Mouse (Mus musculus): ENCODE measurements around the gene Fgfr2.
"Not testable (repeated sequence)": the region's sequence is repeated elsewhere in the genome, so short reads cannot be mapped to it uniquely, and the experiment has no call there.

Fgfr2 gene

DNA sequence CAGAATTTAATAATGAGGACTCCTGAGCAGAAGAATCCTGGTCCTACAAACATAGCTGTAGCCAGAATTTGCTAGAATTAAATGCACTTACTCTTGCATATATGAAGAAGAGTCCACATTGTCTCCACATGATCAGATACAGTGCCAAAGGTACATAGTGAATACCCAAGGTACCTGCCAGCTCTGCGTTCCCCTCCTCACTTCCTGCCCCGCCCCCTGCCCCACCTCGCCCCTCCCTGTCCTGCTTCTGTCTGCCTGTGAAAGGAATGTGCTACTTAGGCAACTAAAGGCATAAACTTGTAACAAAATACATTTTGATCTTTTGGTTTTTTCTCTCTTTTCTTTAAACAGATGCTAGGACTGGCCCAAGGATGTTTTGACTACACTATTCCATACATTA lies 1686.1 kb downstream of the Fgfr2 start:
- no peak for DNase-seq (ENCODE audit: low spot score)

DNA sequence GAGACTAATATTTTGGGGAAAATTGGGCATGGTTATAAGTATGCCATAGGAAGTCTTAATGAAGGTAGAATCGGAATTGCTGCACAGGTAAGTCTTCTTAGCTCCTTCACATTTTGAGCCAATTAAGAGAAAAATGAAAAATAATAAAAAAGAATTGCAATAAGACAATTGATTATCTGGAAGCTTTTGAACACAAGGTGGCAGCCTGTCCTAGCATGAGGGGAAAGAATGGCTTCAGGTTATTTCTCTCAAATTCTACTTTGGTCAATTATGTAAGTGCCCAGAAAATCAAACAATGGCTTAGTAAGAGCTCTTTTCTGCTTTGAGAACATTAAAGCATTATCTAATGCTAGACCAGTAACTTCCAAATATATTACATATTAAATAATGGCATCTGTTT lies 1688.9 kb downstream of the Fgfr2 start:
- no peak for DNase-seq (ENCODE audit: low spot score)

DNA sequence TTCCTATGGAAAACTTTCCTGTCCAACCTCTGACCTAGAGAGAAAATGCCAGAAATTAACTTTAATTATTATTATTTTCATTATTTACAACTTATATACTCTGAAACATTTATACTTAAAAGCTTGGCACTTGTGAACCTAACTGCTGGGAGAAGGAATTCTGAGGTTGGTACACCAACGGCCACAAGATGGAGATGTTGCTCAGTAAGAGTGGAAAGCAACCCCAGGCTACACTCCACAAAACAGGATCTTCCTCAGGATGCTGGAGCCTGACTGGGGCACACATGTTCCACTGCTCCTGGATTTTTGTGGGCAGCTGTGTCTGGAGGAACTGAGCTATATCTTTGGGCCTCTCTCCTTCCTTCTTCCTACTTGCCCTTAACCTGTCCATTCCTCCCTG lies 1690.9 kb downstream of the Fgfr2 start:
- no peak for DNase-seq (ENCODE audit: low spot score)

DNA sequence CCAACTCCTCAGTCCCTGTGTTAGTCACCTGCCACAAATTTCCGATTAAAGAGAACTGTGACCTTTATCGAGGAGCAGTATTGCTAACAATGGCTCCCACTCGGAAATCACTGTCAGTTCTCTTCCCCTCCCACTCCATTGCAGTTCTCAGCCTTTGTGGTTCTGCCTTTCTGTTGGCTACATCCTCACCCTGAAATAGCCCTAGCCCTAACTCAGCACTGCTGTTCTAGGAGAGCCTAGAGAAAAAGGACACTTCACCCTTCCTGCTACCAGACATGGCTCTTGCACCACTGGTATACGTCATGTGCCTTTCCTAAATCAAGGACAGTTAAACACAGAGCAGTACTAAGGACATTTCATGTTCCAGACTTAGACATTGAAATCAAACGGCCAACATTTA lies 1695.8 kb downstream of the Fgfr2 start:
- no peak for DNase-seq (ENCODE audit: low spot score)

DNA sequence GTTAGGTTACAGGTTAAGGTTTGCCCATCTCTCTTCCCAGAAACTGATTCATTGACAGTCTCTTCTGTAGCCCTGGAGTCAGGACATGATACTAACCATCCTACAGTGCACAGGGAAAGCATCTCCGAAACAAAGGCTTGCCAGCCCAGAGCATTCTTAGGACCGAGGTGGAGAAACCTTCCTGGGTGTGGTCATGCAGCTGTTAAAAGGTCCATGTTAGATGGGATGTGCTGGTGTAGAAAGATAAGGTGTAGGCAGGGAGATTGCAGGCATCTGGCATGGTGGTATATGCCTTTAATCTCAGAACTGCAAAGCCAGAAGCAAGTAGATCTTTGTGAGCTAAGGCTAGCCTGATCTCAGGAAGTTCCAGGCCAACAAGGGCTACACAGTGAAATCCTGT lies 1698.2 kb downstream of the Fgfr2 start:
- DNase-seq (ENCODE audit: low spot score): no peak

DNA sequence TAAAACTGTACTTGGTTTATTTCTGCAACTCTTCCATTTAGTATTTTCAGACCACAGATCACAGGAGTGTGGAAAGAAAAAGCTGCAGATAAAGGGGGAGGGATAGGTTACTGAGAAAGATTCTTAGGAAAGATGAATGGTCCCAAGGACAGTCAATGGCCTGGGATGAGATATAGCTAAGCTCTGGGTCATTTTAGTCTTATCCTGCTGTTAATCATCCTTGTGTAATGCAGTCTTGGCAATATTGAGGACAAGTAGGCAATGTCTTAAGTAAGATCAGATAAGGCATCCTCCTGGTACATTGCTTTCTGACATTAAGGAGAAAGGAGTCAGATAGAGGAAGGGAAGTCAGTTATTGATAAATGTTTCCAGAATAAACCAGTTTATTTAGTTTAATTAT lies 1705.5 kb downstream of the Fgfr2 start:
- DNase-seq (ENCODE audit: low spot score): no peak

DNA sequence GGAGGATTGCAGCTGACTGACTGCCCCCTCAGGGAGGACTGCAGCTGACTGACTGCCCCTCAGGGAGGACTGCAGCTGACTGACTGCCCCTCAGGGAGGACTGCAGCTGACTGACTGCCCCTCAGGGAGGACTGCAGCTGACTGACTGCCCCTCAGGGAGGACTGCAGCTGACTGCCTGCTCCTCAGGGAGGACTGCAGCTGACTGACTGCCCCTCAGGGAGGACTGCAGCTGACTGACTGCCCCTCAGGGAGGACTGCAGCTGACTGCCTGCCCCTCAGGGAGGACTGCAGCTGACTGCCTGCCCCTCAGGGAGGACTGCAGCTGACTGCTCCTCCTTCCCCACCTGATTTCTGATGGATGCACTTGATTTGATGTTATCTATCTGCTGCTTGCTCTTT lies 1706.4 kb downstream of the Fgfr2 start:
- DNase-seq (ENCODE audit: low spot score): not testable (repeated sequence)

DNA sequence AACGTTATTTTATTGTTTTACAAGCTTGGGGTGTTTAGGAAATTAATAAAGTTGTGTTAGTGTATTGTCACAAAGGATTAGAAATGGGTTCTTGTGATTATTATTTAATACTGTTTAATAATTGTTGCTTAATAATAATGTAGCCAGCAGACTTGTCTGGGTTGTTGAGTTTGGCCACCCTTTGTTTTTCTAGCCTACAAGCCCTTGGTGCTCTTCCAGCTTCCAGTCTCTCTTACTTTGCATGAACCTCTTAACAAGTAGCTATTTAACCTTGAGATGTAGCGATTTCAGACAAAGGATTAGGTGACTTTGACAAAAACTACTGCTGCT lies 1711.2 kb downstream of the Fgfr2 start:
- DNase-seq (ENCODE audit: low spot score): no peak

DNA sequence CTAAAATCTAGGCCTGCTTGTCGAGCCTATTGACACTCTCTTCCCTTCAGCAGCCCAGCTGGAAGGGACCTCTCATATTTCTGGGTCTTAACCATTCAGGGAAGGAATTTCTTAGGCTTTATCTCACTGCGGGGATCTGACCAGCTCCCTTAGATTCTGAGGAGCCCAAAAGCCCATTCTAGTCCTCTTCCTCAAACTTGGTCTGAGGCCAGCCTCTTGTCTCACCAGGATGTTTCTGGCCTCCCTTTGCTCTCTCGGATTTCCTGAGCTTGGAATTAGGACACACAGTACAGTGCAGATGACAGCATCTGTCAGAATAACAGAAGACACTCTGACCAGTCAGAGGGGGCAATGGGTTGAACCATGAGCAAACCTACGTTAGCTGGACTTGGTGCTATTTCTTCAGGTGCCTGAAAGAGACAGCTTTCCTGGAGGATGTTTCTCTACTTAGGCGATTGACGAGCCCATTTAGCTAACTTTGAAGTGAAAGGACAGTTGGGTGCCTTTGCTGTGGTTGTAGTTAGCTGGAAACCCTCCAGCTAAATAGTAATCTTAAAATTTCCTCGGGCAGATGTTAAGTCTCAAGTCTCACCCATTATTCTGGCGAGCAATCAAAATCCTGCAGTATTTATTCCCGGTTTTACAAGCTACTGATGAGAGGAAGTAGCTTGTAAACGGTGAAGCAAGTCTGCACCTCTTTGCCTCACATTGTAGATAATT lies 1711.8 kb downstream of the Fgfr2 start:
- DNase-seq (ENCODE audit: low spot score): no peak

DNA sequence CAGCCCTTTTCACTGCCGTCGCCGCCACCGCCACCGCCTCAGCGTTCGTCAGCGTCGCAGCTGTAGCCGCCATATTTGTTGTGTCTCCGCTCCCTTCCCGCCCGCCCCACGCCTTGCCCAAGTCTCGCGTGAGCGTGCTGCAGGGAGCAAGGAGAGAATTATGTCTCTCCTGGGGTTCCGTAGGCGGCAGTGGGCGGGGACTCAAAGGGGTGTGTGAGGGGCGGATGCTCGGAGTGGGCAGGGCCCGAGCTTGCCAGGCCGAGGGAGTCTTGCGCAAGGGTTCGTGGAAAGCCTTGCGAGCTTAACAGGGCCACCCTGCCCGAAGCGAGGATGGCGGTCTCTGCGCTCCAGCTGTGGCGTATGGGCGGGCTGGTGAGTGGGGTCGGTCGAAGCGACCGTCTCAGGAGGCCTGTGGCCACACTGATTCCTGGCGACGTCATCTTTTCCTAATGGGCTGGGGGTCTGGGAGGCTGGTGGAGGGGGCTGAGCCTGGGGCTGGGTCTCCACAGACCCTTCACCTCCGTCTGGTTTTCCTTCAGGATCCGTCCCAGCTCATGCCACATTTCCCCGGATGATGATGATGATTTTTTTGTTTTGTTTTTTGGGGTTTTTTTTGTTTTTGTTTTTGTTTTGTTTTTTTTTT lies 1712.6 kb downstream of the Fgfr2 start, which contains the start of the genes Ikzf5 and Acadsb:
Gene Ikzf5, minus strand, starts transcription at position 106 of the 643 bp plus-strand sequence.
Gene Acadsb, plus strand, starts transcription at position 186 of the 643 bp plus-strand sequence.
- peak; percentile 98 for DNase-seq (ENCODE audit: low spot score)

DNA sequence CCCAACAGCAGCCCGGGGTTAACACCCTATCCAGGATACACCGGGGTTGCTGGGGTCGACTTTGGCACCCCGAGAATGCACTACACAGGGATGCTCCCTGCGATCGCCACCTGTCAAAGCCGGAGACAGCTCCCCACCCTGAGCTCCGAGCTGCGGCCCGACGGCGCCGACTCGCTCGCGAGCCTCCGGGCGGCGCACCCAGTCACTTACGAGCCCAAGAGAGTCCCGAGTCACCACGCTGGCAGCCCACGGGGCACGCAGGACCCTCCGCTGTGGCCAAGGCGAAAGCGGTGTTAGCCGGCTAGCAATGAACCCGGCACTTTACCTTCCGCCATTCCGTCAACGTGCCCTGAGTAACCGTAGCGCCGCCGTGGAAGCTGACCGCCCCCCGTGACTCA lies 1713.2 kb downstream of the Fgfr2 start:
- DNase-seq (ENCODE audit: low spot score): no peak

DNA sequence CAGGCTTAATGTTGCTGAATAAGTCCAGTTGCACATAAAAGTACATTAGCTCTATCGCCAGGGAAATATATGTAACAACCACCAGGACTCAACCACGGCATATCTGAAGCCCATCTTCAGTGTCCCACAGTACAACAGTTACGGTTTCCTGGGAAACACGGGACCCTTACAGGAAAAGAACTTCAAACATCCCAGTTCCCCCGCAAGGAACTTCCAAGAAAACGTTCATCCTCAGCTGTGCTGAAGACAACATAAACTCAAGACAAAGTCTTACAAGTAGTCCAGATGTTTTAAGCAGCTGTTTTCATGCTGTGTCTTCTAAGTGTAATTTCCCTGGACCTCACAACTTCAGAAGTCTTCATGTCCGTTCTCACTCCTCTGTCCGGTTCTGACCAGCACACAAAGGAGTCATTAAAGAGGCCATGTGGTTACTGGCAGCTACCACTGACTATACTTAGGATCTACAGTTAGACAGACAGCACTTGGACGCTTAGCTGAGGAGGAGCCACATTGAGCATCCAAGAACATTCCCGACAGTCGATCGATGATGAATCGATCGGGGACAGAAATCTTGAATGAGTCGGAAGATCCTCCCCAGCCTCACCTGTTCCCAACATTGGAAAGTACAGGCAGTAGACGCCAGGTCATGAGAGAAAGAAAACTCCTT lies 1713.7 kb downstream of the Fgfr2 start:
- DNase-seq (ENCODE audit: low spot score): no peak

DNA sequence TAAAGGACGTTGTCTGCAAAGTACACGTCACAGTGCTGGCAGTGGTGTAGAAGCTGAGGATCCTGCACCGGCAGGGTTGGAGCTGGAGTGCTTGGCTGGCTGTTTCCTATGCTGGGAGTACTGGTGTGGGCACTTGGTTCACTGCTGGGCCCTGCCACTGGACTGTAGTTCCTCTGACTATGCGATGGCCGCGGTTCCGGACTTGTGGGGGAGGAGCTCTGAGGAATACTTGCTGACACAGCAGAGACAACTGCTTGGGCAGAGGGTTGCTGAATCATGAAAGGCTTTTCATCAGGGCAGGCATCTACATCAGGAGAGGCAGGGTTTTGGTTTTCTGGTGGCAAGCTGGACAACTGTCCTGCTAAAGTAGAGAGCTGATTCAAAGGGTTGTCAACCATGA lies 1731.4 kb downstream of the Fgfr2 start:
- not testable (repeated sequence) for DNase-seq (ENCODE audit: low spot score)

DNA sequence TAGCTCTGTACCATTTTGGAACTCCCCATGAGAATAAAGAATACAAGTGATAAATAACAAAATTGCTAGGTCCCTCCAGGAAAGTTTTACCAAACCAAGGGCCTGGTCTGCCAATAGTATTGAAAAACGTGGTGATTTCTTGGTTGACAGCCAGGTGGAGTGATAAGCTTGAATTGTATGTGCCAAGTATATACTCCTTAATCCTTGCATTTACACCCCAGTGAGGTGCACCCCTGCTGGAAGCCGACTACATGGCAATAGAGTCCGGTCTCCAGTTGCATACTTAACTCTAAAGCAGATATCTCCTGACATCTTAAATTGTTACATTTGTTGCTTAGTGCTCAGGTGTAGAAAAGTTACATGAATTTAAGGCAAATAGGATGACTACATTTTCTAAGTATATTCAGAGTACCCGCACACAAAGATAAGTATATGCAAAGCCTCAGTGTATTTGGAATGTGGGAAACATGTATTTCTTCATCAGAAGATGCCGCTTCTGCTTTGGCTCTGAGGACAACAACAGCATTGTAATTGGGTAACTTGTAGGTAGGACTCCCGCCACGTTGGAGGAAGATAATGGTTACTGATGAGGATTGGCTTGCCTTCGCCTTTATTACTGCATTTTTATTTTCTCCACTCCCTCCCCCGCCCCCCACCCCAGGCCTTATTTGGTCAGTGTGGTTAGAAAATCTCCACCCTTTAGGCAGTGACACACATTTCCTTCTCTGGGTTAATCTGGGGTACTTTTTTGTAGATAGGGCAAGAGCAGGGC lies 1751.1 kb downstream of the Fgfr2 start:
- no peak for DNase-seq (ENCODE audit: low spot score)

DNA sequence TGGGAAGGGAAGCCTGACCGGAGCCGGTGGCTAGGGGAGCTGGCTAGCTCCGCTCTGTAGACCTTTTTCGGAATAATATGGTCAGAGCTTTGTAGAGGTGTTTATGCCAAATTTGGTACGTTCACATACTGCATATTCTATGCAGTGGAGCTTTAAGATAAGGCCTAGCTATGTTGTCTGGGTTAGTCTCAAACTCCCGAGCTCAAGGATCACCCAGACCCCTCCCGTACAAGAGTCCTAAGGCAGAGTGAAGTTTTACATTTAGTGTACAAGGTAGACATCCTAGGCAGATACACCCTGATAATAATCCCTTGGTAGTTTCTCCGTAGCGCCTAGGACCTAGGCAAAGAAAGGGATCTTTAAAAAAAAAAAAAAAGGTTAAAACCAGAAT lies 1751.7 kb downstream of the Fgfr2 start:
- DNase-seq (ENCODE audit: low spot score): no peak

DNA sequence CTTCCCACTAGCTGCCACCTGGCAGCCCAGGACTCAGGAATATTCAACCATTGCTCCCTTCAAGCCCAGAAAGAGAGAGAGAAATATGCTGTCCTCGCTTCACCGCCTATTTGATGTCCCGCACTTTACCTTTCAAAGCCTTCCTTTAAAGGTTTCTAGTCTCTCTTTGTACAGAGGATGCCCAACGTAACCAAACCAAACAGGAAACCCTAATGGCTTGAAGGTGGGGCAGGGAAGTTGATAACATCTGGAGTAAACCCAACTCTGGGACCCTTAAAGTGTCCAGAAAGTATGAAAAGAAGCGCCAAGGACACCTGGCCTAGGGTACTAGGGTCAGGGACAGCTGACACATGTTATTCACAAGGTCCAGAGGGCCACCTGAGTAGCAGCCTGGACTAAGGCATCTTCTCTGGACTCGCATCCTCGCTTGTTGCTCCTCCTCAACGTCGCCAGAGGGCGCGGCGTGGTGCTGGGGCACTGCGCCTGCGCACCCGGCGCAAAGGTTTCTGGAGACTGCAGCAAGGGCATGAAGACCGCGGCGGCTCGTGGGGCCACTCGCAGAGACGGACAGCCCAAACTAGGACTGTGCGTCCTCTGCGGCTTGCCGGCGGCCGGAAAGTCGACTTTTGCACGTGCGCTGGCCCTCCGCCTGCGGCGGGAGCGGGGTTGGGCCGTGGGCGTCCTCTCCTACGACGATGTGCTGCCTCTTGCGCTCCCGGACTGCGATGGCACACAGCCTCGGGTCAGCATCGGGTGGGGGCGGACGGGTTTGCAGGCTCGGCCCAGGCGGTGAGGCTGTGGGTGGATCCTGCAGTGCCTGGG lies 1752.3 kb downstream of the Fgfr2 start, which contains the start of gene Pstk:
Gene Pstk, plus strand, starts transcription at position 494 of the 822 bp plus-strand sequence.
- DNase-seq (ENCODE audit: low spot score): peak; percentile 88

DNA sequence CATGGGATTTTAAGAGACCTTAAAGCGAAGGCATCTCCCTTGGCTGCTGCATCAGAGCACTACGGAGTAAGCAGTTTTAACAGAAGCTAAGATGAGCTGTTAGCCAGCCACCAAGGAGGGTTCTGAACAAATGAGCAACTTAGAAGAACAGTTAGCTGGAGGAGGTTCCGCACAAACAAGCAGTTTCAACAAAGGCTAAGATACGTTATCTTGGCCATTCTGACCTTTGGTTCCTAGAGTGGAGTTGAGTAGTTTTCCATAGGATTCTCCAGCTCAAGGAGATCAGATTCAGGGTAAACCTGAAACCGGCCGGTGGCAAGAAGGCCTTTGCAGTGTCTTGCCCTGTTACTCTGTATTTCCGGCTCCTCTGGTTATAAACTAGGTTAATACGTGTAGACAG lies 1759.0 kb downstream of the Fgfr2 start:
- no peak for DNase-seq (ENCODE audit: low spot score)

DNA sequence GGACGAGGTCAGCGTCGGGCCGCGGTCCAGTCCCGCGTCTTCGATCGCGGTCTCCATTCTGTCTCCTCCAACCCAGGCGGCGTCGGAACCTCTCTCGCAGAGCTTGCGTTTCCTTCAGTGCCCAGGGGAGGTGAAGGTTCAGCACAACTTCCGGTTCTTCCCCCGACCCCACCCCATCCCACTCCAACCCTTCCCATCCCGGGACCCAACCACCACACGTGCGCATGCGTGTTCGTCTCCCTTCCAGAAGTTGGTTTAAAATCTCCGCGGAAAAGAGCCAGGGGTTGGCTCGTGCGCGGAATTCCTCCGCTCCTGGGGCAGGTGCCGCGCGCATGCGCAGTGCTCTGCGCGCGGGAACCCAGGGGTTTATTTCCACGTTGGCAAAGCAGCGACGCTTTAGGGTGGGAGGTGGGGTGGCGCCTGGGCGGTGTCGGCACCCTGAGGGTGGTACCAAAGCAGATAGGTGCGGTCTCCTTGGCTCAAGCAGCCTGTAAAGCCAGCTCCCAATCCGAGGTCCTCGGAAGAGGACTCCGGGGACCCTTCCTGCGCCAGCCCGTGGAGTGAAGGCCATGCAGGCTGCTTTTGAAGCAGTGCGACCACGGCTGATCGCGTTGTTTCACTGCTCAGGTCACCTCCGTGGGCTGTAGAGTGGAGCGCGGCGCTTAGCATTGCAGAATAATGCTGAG lies 1760.4 kb downstream of the Fgfr2 start, which contains the start of gene 2310057M21Rik:
Gene 2310057M21Rik, minus strand, starts transcription at position 145 of the 686 bp plus-strand sequence.
- no peak for DNase-seq (ENCODE audit: low spot score)

DNA sequence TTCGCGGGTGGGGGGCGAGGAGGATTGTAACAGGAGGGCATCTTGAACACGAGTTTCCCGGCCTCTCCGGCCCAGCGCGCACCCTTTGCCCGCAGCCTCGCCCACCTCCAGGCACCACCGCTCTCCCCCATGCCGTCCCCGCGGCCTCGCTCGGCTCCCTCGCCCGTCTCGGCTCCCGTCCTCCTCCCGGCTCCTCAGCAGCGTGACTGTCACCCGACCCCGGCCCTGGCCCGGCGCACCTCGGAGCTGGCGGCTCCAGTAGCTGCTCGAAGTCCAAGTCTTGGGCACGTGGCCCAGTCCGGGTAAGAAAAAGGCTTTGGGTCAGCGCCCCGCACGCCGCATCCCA lies 1760.9 kb downstream of the Fgfr2 start:
- peak; percentile 81 for DNase-seq (ENCODE audit: low spot score)

DNA sequence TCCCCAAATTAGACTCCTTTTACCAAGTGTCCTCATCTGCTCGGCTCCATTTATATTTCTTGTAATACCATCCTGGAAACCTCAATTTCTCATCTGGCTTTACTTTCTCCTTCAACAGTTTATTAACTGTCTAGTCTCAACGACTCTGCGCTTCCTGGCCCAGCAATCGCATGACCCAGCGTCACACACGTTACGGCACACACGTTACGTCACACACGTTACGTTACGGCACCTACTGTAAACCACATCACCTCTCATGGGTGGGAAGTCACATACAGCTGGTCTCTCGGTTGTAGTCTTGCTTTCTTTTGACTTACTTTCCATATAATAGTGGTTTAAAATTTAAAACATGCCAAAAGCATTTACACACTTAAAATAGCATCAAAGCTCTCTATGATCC lies 1767.0 kb downstream of the Fgfr2 start:
- DNase-seq (ENCODE audit: low spot score): no peak
